Comparison of ENCODE assay signal across 7 mouse cellular contexts in genomic region chr11:95842074-95842681, GRCm38 (mm10). TPM values are rescaled to one million over a fixed set of nuclear protein-coding genes. Genes with fewer than 3 reads are reported as not detected.
DNase-seq lines count a peak whose midpoint lies in the region; ATAC-seq and TF ChIP-seq lines count a peak whose summit lies in the region.

Abi3 (minus strand) TSS chr11:95842476.

- no peak for TF ChIP-seq CTCF in kidney, postnatal 0 days (IDR thresholded peaks at IDR 0.05; ENCODE audit: low read depth)
- 0 out of 2 replicates have a peak, but pooled peaks have one; percentile 49 for TF ChIP-seq CTCF in thymus, adult 2 months (IDR thresholded peaks at IDR 0.05; ENCODE audit: borderline replicate concordance, control insufficient read depth, extremely low read depth, insufficient read depth, low read length, poor library complexity)

- peak within 1 kb of the TSS; percentile 63 for H3K27ac ChIP-seq in heart, embryonic 10.5 days
- H3K27ac ChIP-seq in kidney, postnatal 0 days: peak within 1 kb of the TSS; percentile 76
- H3K27ac ChIP-seq in thymus, adult 2 months (ENCODE audit: control insufficient read depth, insufficient read depth, low read length): peak within 1 kb of the TSS; percentile 92
- H3K27ac ChIP-seq in forebrain, embryonic 16.5 days (ENCODE audit: low read length): no peak within 1 kb of the TSS

- H3K4me2 ChIP-seq in kidney, postnatal 0 days (ENCODE audit: low read length): peak within 1 kb of the TSS; percentile 44
- H3K4me2 ChIP-seq in forebrain, embryonic 16.5 days (ENCODE audit: low read length): no peak within 1 kb of the TSS

- peaks cover 39% of the 10 kb centered on the region for H3K27me3 ChIP-seq in heart, embryonic 10.5 days (ENCODE audit: insufficient read depth, poor library complexity, severe bottlenecking)
- H3K27me3 ChIP-seq in kidney, postnatal 0 days (ENCODE audit: insufficient read depth, low read length): no peaks in the 10 kb centered on the region
- H3K27me3 ChIP-seq in thymus, adult 2 months (ENCODE audit: control insufficient read depth, insufficient read depth, low read length): no peaks in the 10 kb centered on the region
- peaks cover 4% of the 10 kb centered on the region; the same call in 1 of the 2 replicates for H3K27me3 ChIP-seq in forebrain, embryonic 16.5 days (replicated peaks; ENCODE audit: control insufficient read depth, insufficient read depth, low read length)

- no peaks in the 10 kb centered on the region for H3K36me3 ChIP-seq in heart, embryonic 10.5 days
- H3K36me3 ChIP-seq in kidney, postnatal 0 days (ENCODE audit: insufficient read depth, low read length): no peaks in the 10 kb centered on the region
- no peaks in the 10 kb centered on the region for H3K36me3 ChIP-seq in thymus, adult 2 months (ENCODE audit: control insufficient read depth, insufficient read depth, low read length)
- H3K36me3 ChIP-seq in forebrain, embryonic 16.5 days (ENCODE audit: control insufficient read depth, insufficient read depth): no peaks in the 10 kb centered on the region

- H3K4me1 ChIP-seq in heart, embryonic 10.5 days: peaks cover 40% of the 10 kb centered on the region
- H3K4me1 ChIP-seq in kidney, postnatal 0 days (replicated peaks; ENCODE audit: insufficient read depth, low read length): no peaks in the 10 kb centered on the region
- peaks cover 54% of the 10 kb centered on the region for H3K4me1 ChIP-seq in thymus, adult 2 months (replicated peaks; ENCODE audit: control insufficient read depth, insufficient read depth, low read length)
- H3K4me1 ChIP-seq in forebrain, embryonic 16.5 days (replicated peaks; ENCODE audit: control insufficient read depth, insufficient read depth, low read length): peaks cover 12% of the 10 kb centered on the region

- peak within 1 kb of the TSS; percentile 49 for H3K9ac ChIP-seq in kidney, postnatal 0 days (ENCODE audit: low read depth, low read length)
- no peak within 1 kb of the TSS for H3K9ac ChIP-seq in forebrain, embryonic 16.5 days (replicated peaks; ENCODE audit: low read depth, low read length)

- TF ChIP-seq POLR2A in thymus, adult 2 months (IDR thresholded peaks at IDR 0.05; ENCODE audit: control insufficient read depth, extremely low read depth, insufficient read depth, low read length, poor library complexity): peak; percentile 98

- WGBS in heart, embryonic 10.5 days: 10% methylated on average over 11 of the region's 11 CpGs
- 20% methylated on average over 11 of the region's 11 CpGs for WGBS in kidney, postnatal 0 days
- WGBS in thymus, adult 2 months: under 1% methylated on average over 11 of the region's 11 CpGs
- 10% methylated on average over 11 of the region's 11 CpGs for WGBS in forebrain, embryonic 16.5 days

- ATAC-seq in kidney, postnatal 0 days (replicated peaks; ENCODE audit: low FRiP score, low read depth): 0 out of 2 replicates have a peak, but pooled peaks have one; percentile 23
- no peak for ATAC-seq in forebrain, embryonic 16.5 days

- no peaks in the 10 kb centered on the region for H3K9me3 ChIP-seq in heart, embryonic 10.5 days
- no peaks in the 10 kb centered on the region for H3K9me3 ChIP-seq in kidney, postnatal 0 days (replicated peaks; ENCODE audit: low read length)
- no peaks in the 10 kb centered on the region for H3K9me3 ChIP-seq in forebrain, embryonic 16.5 days (ENCODE audit: control insufficient read depth, low read length)

- H3K4me3 ChIP-seq in heart, embryonic 10.5 days: peak within 1 kb of the TSS; percentile 56
- peak within 1 kb of the TSS; percentile 26 for H3K4me3 ChIP-seq in kidney, postnatal 0 days (replicated peaks; ENCODE audit: low read depth, low read length)
- H3K4me3 ChIP-seq in thymus, adult 2 months (ENCODE audit: control insufficient read depth, insufficient read depth, low read length): peak within 1 kb of the TSS; percentile 81
- H3K4me3 ChIP-seq in forebrain, embryonic 16.5 days (replicated peaks; ENCODE audit: low read length): no peak within 1 kb of the TSS; the same call in 1 of the 2 replicates

- DNase-seq in ES-CJ7 (ENCODE audit: low read depth, low spot score): peak; percentile 67
- peak; percentile 69 for DNase-seq in adrenal gland, adult 2 months
- no peak for DNase-seq in heart, embryonic 10.5 days (ENCODE audit: low spot score)
- DNase-seq in kidney, postnatal 0 days (ENCODE audit: low spot score): peak; percentile 69
- DNase-seq in lung, postnatal 36 days: peak; percentile 83
- DNase-seq in thymus, adult 2 months: peak; percentile 87

RNA-seq across cellular contexts. Expression of gene Abi3, which starts in this region (rescaled TPM):
- 10 to 100 TPM; 11.9 to 12.3 TPM for total RNA-seq in adrenal gland, adult 2 months (2021)
- 55.2 and 62.6 TPM in 2 replicates for polyA plus RNA-seq in adrenal gland, adult 2 months (2012; rRNA removed)
- 26.6 and 32.4 TPM in 2 replicates for polyA plus RNA-seq in heart, embryonic 10.5 days (2016; fragmentation: Nextera tagmentation; extraction: Ambion mirVana)
- polyA plus RNA-seq in kidney, postnatal 0 days (2015; fragmentation: Nextera tagmentation; extraction: Ambion mirVana): 10.5 and 13.1 TPM in 2 replicates
- 606 and 690 TPM in 2 replicates for polyA plus RNA-seq in thymus, adult 2 months (2012; rRNA removed)
- 1.5 and 2.0 TPM in 2 replicates for polyA plus RNA-seq in forebrain, embryonic 16.5 days (2015; fragmentation: Nextera tagmentation; extraction: Ambion mirVana)
